Mouse (Mus musculus) left cerebral cortex, postnatal 36 days (tissue): Measurements from ENCODE around the gene Tmem14a. TPM values are rescaled to one million over a fixed set of nuclear protein-coding genes. Genes with fewer than 3 reads are reported as not detected.
"Not testable (repeated sequence)": the region's sequence is repeated elsewhere in the genome, so short reads cannot be mapped to it uniquely, and the experiment has no call there.

Experiments
- DNase-seq, 2 experiments: peaks; one replicate each; pipeline ENCODE4 v3.0.0; 2021 to 2022; ENCODE audit warnings: low spot score in 2 of 2, mixed read lengths in 1 of 2
- intact Hi-C: fragments of 180-260 bp; cut with DNase I; formaldehyde crosslinking; loops from one replicate; pipeline ENCODE4 v1.15.1; 2025
- total RNA-seq, 2 experiments: library from RNA; stranded (reverse); gene quantifications; 2 replicates each; pipeline ENCODE4 v1.2.3; 2021

Tmem14a gene
- total RNA-seq, 2 experiments from 2014 or later, result 40.4 to 50.9 TPM

GRCm38 (mm10) chr1:21276158-21276557, 57.8 kb downstream of the Tmem14a start:
- intact Hi-C loops, result loop anchor here (10.0 kb wide), 1 partner anchor 69 kb away; the partner anchor contains the start of gene Khdc1a
- not testable (repeated sequence) for DNase-seq

Other genes starting within 250 kb of the Tmem14a start
- 1 to 10 TPM in 1 of 2 experiments, under 1 TPM in 1; 0.81 to 1.3 TPM for gene Tram2, start 139.3 kb upstream of the Tmem14a start, total RNA-seq
- 1 to 10 TPM in 1 of 2 experiments, under 1 TPM in 1; 0.52 to 2.4 TPM for gene Gsta3, start 22.0 kb downstream of the Tmem14a start, total RNA-seq
- gene Khdc1a, start 131.1 kb downstream of the Tmem14a start, total RNA-seq, result not detected
- not detected for gene Khdc1c, start 149.8 kb downstream of the Tmem14a start, total RNA-seq
- not detected for gene Khdc1b, start 165.0 kb downstream of the Tmem14a start, total RNA-seq